7 mouse cellular contexts compared by ENCODE assay signal in genomic region chr12:80998528-80999221, GRCm38 (mm10). TPM values are rescaled to one million over a fixed set of nuclear protein-coding genes. Genes with fewer than 3 reads are reported as not detected.
DNase-seq lines count a peak whose midpoint lies in the region; TF ChIP-seq lines count a peak whose summit lies in the region.

No protein-coding gene starts in this region.

- TF ChIP-seq EP300 in CH12.LX (IDR thresholded peaks at IDR 0.05; ENCODE audit: low read length) = peak; percentile 48; the same call in 1 of the 2 replicates

- in situ Hi-C loops in CH12.LX (cut with MboI; ENCODE audit: low pct_ligation_motif_present, low pct_unique_long_range_greater_than_20kb, low sequenced_read_pairs) = loop anchor here (25.0 kb wide), 1 partner anchor 414 kb away; the partner anchor contains the start of gene Adam4

- 6% methylated on average over 33 of the region's 33 CpGs for WGBS in midbrain, embryonic 10.5 days

- no peaks in the 10 kb centered on the region for H3K79me2 ChIP-seq in CH12.LX (replicated peaks; ENCODE audit: control insufficient read depth, extremely low read depth, insufficient read depth, poor library complexity, severe bottlenecking)

- TF ChIP-seq POLR2A in CH12.LX (IDR thresholded peaks at IDR 0.05; ENCODE audit: low read depth, low read length) = peak; percentile 59

- peaks cover 2% of the 10 kb centered on the region for H3K27me3 ChIP-seq in CH12.LX (replicated peaks)
- peaks cover 44% of the 10 kb centered on the region for H3K27me3 ChIP-seq in midbrain, embryonic 10.5 days (ENCODE audit: low read depth, poor library complexity, severe bottlenecking)

- no peak overlapping the region for H3K9ac ChIP-seq in CH12.LX (ENCODE audit: insufficient read depth, low read depth)

- peak overlapping the region; percentile 12; the same call in 1 of the 2 replicates for H3K4me2 ChIP-seq in CH12.LX (ENCODE audit: insufficient read depth, low read depth, poor library complexity, severe bottlenecking)

- TF ChIP-seq RAD21 in CH12.LX (IDR thresholded peaks at IDR 0.05; ENCODE audit: low read depth, low read length) = no peak

- H3K4me1 ChIP-seq in CH12.LX (ENCODE audit: control insufficient read depth in 1 of 2, insufficient read depth in 2 of 2) = peaks cover 8 to 37% of the 10 kb centered on the region in 2 experiments; a peak in 3 of 4 replicates
- H3K4me1 ChIP-seq in midbrain, embryonic 10.5 days = peaks cover 51% of the 10 kb centered on the region

- no peak overlapping the region for H3K27ac ChIP-seq in CH12.LX (ENCODE audit: insufficient read depth, low read depth)
- H3K27ac ChIP-seq in midbrain, embryonic 10.5 days (replicated peaks) = peak overlapping the region; percentile 84

- DNase-seq in A20 (ENCODE audit: low read depth, low spot score) (peak; percentile 98), CH12.LX (ENCODE audit: extremely low read depth) (no peak)
- DNase-seq in forelimb bud, embryonic 11.5 days (ENCODE audit: low read depth, low spot score) = peak; percentile 57
- DNase-seq in midbrain, embryonic 10.5 days (ENCODE audit: low spot score) = peak; percentile 80
- peak; percentile 35 to 63 for DNase-seq in thymus, postnatal 36 days
- no peak for DNase-seq in cerebellum, adult 9-10 months
- no peak for DNase-seq in right cerebral cortex, adult 2 months (ENCODE audit: low spot score in 2 of 2)

- no peak for TF ChIP-seq CTCF in CH12.LX (conservative IDR thresholded peaks at IDR 0.05 in 1 of 2, IDR thresholded peaks at IDR 0.05 in 1 of 2; ENCODE audit: low read depth in 2 of 2, low read length in 2 of 2)

- H3K36me3 ChIP-seq in CH12.LX (replicated peaks in 1 of 2; ENCODE audit: control insufficient read depth in 1 of 2, insufficient read depth in 1 of 2, low read length in 1 of 2) = no peaks in the 10 kb centered on the region
- no peaks in the 10 kb centered on the region for H3K36me3 ChIP-seq in midbrain, embryonic 10.5 days

- peaks cover 9% of the 10 kb centered on the region for H3K9me3 ChIP-seq in CH12.LX (replicated peaks; ENCODE audit: low read length)
- no peaks in the 10 kb centered on the region; the same call in 1 of the 2 replicates for H3K9me3 ChIP-seq in midbrain, embryonic 10.5 days (replicated peaks)

- dilution Hi-C loops in CH12.LX (cut with MboI; ENCODE audit: extremely low pct_ligation_motif_present, extremely low pct_unique_long_range_greater_than_20kb, low sequenced_read_pairs) = no loop called here

- no peak overlapping the region for H3K4me3 ChIP-seq in CH12.LX (replicated peaks in 1 of 3; ENCODE audit: low read depth in 2 of 3, low read length in 2 of 3, poor library complexity in 1 of 3)
- H3K4me3 ChIP-seq in midbrain, embryonic 10.5 days = peak overlapping the region; percentile 43

TF ChIP-seq in CH12.LX, 34 proteins besides CTCF, POLR2A, EP300 and RAD21:
- TF ChIP-seq BHLHE40 (IDR thresholded peaks at IDR 0.05; ENCODE audit: low read depth, low read length) = peak; percentile 64
- TF ChIP-seq ZNF384 (IDR thresholded peaks at IDR 0.05; ENCODE audit: low read depth, low read length) = no peak
- 0 out of 2 replicates have a peak, but pooled peaks have one; percentile 50 for TF ChIP-seq IRF4 (IDR thresholded peaks at IDR 0.05; ENCODE audit: low read depth, low read length)
- TF ChIP-seq ETS1 (conservative IDR thresholded peaks at IDR 0.05; ENCODE audit: low read depth, low read length) = peak; percentile 47
- no peak for TF ChIP-seq HCFC1 (IDR thresholded peaks at IDR 0.05; ENCODE audit: low read depth, low read length)
- TF ChIP-seq MAZ (IDR thresholded peaks at IDR 0.05; ENCODE audit: low read depth, low read length) = 0 out of 2 replicates have a peak, but pooled peaks have one; percentile 21
- no peak for TF ChIP-seq E2F4 (IDR thresholded peaks at IDR 0.05; ENCODE audit: insufficient replicate concordance, low read depth, low read length)
- peak; percentile 57; the same call in 1 of the 2 replicates for TF ChIP-seq TCF12 (IDR thresholded peaks at IDR 0.05; ENCODE audit: low read depth, low read length)
- no peak for TF ChIP-seq ZKSCAN1 (IDR thresholded peaks at IDR 0.05; ENCODE audit: borderline replicate concordance, low read depth, low read length)
- TF ChIP-seq POLR2AphosphoS2 (IDR thresholded peaks at IDR 0.05; ENCODE audit: low read depth, low read length) = no peak
- TF ChIP-seq SMC3 (IDR thresholded peaks at IDR 0.05; ENCODE audit: low read depth, low read length) = no peak
- no peak for TF ChIP-seq KAT2A (IDR thresholded peaks at IDR 0.05; ENCODE audit: insufficient replicate concordance, low read length)
- no peak for TF ChIP-seq RCOR1 (conservative IDR thresholded peaks at IDR 0.05; ENCODE audit: low read depth, low read length)
- TF ChIP-seq ZMIZ1 (IDR thresholded peaks at IDR 0.05; ENCODE audit: low read depth, low read length) = peak; percentile 64; the same call in 1 of the 2 replicates
- TF ChIP-seq MAX (IDR thresholded peaks at IDR 0.05; ENCODE audit: low read length) = no peak

RNA-seq across cellular contexts. Expression of gene Smoc1, which starts 27.9 kb away (rescaled TPM):
- total RNA-seq in CH12.LX (2012; rRNA removed) (11.5 and 11.6 TPM in 2 replicates), CH12.LX (2014; rRNA removed) (11.0 and 11.2 TPM in 2 replicates)
- polyA plus RNA-seq in CH12.LX (2012; ENCODE audit: insufficient read length, low read depth) = 23.0 and 23.5 TPM in 2 replicates
- 13.9 and 15.7 TPM in 2 replicates for polyA plus RNA-seq in midbrain, embryonic 10.5 days (2016; fragmentation: Nextera tagmentation; extraction: Ambion mirVana)

RNA-seq across cellular contexts. Expression of gene Slc10a1, which starts 30.2 kb away (rescaled TPM):
- total RNA-seq in CH12.LX (2012; rRNA removed) (0.13 TPM in 2 replicates), CH12.LX (2014; rRNA removed) (not detected in 2 replicates)
- 0.20 and 0.23 TPM in 2 replicates for polyA plus RNA-seq in CH12.LX (2012; ENCODE audit: insufficient read length, low read depth)
- 0.32 and 0.70 TPM in 2 replicates for polyA plus RNA-seq in midbrain, embryonic 10.5 days (2016; fragmentation: Nextera tagmentation; extraction: Ambion mirVana)

RNA-seq across cellular contexts. Expression of gene Srsf5, which starts 53.4 kb away (rescaled TPM):
- total RNA-seq in CH12.LX (2012; rRNA removed) (260 and 311 TPM in 2 replicates), CH12.LX (2014; rRNA removed) (459 and 511 TPM in 2 replicates)
- 549 and 597 TPM in 2 replicates for polyA plus RNA-seq in CH12.LX (2012; ENCODE audit: insufficient read length, low read depth)
- 505 and 561 TPM in 2 replicates for polyA plus RNA-seq in midbrain, embryonic 10.5 days (2016; fragmentation: Nextera tagmentation; extraction: Ambion mirVana)

Comparison
In these comparisons a context has a peak if more than half of its experiments do, and no peak if none do; other contexts are left out.
1. DNase-seq: peak in A20 (single experiment), forelimb bud, embryonic 11.5 days (single experiment), midbrain, embryonic 10.5 days (single experiment) and thymus, postnatal 36 days (2 of 2); none in CH12.LX (single experiment), cerebellum, adult 9-10 months (single experiment) and right cerebral cortex, adult 2 months (0 of 2).